Mouse (Mus musculus) small intestine, adult 2 months (tissue): Measurements from ENCODE around the gene Akr1b10. TPM values are rescaled to one million over a fixed set of nuclear protein-coding genes. Genes with fewer than 3 reads are reported as not detected.

Source experiments
- H3K27ac ChIP-seq: fragments of 200-500 bp; 2 replicates; pipeline ENCODE4 v1.5.1; 2012; ENCODE audit warnings: low read depth, low read length, control low read depth, inconsistent platforms; ENCODE audit not compliant: insufficient read depth
- H3K27me3 ChIP-seq: fragments of 200-500 bp; 2 replicates; pipeline ENCODE4 v1.6.1; 2012; ENCODE audit warnings: mild to moderate bottlenecking, moderate library complexity, low read length, inconsistent platforms; ENCODE audit not compliant: control insufficient read depth, insufficient read depth
- H3K36me3 ChIP-seq: fragments of 200-500 bp; 2 replicates; pipeline ENCODE4 v1.6.1; 2012; ENCODE audit warnings: mild to moderate bottlenecking, low read length, control low read depth, inconsistent platforms; ENCODE audit not compliant: control insufficient read depth, insufficient read depth
- H3K4me1 ChIP-seq: fragments of 200-500 bp; 2 replicates; pipeline ENCODE4 v1.6.1; 2012; ENCODE audit warnings: low read length, inconsistent platforms, mixed read lengths; ENCODE audit not compliant: control insufficient read depth, insufficient read depth, insufficient read length
- H3K4me3 ChIP-seq: fragments of 200-500 bp; 2 replicates; pipeline ENCODE4 v1.5.1; 2012; ENCODE audit warnings: low read depth, mild to moderate bottlenecking, control low read depth, inconsistent platforms, low read length, moderate library complexity
- CTCF ChIP-seq: fragments of 200-500 bp; IDR thresholded peaks from 2 replicates; pipeline ENCODE4 v1.5.1; 2012; ENCODE audit warnings: low read depth, mild to moderate bottlenecking, control low read depth, inconsistent platforms, low read length, moderate library complexity, mixed read lengths; ENCODE audit not compliant: insufficient replicate concordance, insufficient read length; ENCODE audit errors: extremely low read depth
- POLR2A ChIP-seq: fragments of 200-500 bp; IDR thresholded peaks from 2 replicates; pipeline ENCODE4 v1.6.1; 2012; ENCODE audit warnings: low read depth, mild to moderate bottlenecking, control low read depth, inconsistent platforms, low read length, moderate library complexity
- WGBS: fragments of 180-500 bp; shearing (Covaris S2); methylation state at CpG from one replicate; pipeline ENCODE4 v1.1.7; 2018; 5-methylcytosine and 5-hydroxymethylcytosine counted together
- polyA plus RNA-seq: library from polyadenylated mRNA; depleted of rRNA; stranded (reverse); fragments of >200 nt; gene quantifications from 2 replicates; pipeline ENCODE4 v1.2.3, GENCODE M21; 2012; rRNA removed

Gene Akr1b10
- polyA plus RNA-seq, result 5.8 and 6.7 TPM in 2 replicates

DNA sequence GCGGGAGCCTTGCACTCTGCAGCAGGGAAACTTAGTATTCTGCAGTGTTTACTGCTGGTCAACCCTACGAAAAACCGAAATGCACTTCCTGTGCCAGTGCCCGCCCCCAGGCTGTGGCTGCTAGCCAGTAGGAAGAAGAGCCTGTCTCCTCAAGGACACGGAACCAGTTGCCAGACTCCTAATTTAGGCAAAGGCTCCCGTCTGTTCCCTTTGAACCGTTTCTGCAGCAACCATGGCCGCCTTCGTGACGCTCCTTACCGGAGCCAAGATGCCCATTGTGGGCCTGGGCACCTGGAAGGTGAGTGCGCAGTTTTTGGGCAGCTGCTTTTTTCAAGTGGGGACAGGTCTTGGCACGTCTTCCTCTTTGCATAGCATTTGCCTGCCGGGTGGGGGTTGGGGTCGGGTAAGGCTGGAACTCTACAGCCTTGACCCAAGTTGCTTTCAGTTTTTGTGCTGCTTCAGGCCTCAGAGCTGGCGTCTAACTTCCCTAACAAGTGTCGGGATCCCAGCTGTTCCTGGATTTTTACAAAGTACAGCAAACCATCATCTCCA is at the start of gene Akr1b10:
Gene Akr1b10, plus strand, starts transcription at position 109 of the 552 bp plus-strand sequence.
- TF ChIP-seq POLR2A, result no peak
- TF ChIP-seq CTCF, result no peak
- H3K27ac ChIP-seq, result peak within 1 kb of the TSS; percentile 92
- H3K27me3 ChIP-seq, result no peaks in the 10 kb centered on the region
- under 1% methylated on average over 17 of the region's 17 CpGs for WGBS
- H3K4me1 ChIP-seq, result no peaks in the 10 kb centered on the region; the same call in none of the 2 replicates
- H3K36me3 ChIP-seq, result peaks cover 3% of the 10 kb centered on the region
- peak within 1 kb of the TSS; percentile 96 for H3K4me3 ChIP-seq

DNA sequence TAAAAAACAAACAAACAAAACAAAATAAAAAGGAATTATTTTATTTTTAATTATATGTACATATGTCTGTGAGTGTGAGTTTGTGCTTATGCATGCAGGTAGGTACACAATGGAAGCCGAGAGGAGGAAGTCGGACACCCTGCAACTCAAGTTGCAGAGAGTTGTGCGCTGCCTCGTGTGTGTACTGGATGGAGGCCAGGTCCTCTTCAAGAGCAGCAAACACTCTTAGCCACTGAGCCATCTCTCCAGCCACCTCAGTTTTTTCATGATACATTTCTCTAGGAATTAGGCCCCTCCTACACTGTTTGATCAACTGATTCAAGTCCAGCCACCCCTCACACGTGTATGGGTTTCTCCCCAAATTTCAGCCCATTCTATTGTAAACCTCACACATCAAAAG is 49.3 kb upstream of the Akr1b10 start:
- Histone ChIP-seq H3K4me1 (no peaks in the 10 kb centered on the region), H3K4me3 (no peak overlapping the region), H3K27ac (no peak overlapping the region), H3K36me3 (no peaks in the 10 kb centered on the region), H3K27me3 (no peaks in the 10 kb centered on the region)
- no peak for TF ChIP-seq POLR2A
- TF ChIP-seq CTCF, result no peak
- WGBS, result 60% methylated on average over 5 of the region's 5 CpGs

- TF ChIP-seq CTCF (no peak), POLR2A (no peak)
- Histone ChIP-seq H3K4me3 (no peak overlapping the region), H3K27ac (no peak overlapping the region), H3K4me1 (no peaks in the 10 kb centered on the region), H3K27me3 (no peaks in the 10 kb centered on the region), H3K36me3 (no peaks in the 10 kb centered on the region)
- 83% methylated on average over 2 of the region's 2 CpGs for WGBS
These were observed 46.2 kb upstream of the Akr1b10 start for GRCm38 (mm10) chr6:34337799-34338198.

DNA sequence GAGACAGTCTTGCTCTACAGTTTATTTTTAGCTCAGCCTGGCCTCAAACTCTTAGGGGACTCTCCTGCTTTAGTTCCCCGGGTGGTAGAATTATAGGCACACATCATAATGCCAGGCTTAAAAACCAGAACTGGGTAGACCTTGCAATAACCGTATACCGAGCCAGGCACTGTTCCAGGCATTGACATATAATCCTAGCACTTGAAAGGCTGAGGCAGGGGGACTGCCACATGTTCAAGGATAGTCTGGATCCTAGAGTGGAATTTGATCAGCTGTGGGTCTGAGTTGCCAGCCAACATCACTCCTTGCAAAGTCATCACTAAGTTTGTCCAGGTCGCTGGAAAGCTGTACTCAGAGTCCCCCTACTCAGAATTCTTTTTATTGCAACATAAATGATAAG is 42.0 kb upstream of the Akr1b10 start:
- no peak for TF ChIP-seq CTCF
- TF ChIP-seq POLR2A, result no peak
- WGBS, result 85% methylated on average over 4 of the region's 4 CpGs
- no peak overlapping the region for H3K27ac ChIP-seq
- H3K4me1 ChIP-seq, result no peaks in the 10 kb centered on the region
- no peaks in the 10 kb centered on the region for H3K36me3 ChIP-seq
- no peak overlapping the region for H3K4me3 ChIP-seq
- no peaks in the 10 kb centered on the region for H3K27me3 ChIP-seq

GRCm38 (mm10) chr6:34342476-34342875 is 41.5 kb upstream of the Akr1b10 start:
- WGBS, result 84% methylated on average over 2 of the region's 2 CpGs

DNA sequence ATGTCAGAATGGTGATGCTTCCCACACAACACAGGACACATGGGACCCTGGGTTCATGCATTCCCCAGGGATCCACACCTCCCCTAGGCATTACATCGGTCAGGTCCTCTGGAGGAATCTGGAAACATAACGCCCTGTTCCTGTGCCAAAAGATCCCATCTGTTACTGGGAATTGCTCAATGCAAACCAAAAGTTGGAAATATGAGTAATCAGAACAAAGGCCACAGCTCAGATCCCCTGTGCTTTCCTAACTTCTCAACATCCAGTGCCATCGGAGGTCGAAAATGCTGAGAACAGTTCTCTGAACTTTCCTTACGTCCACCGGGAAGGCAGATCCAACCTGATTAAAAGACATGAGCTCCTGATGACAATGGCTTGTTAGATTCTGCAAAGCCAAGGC is 40.6 kb upstream of the Akr1b10 start:
- no peak overlapping the region for H3K4me3 ChIP-seq
- WGBS, result 76% methylated on average over 6 of the region's 6 CpGs
- no peaks in the 10 kb centered on the region for H3K27me3 ChIP-seq
- TF ChIP-seq CTCF, result no peak
- no peak for TF ChIP-seq POLR2A
- no peaks in the 10 kb centered on the region for H3K4me1 ChIP-seq
- H3K36me3 ChIP-seq, result no peaks in the 10 kb centered on the region
- no peak overlapping the region for H3K27ac ChIP-seq

More at GRCm38 (mm10) chr6:34342476-34342875, 41.5 kb upstream of the Akr1b10 start:
- Histone ChIP-seq H3K4me3 (no peak overlapping the region), H3K27me3 (no peaks in the 10 kb centered on the region), H3K27ac (no peak overlapping the region), H3K4me1 (no peaks in the 10 kb centered on the region), H3K36me3 (no peaks in the 10 kb centered on the region)
- TF ChIP-seq POLR2A, result no peak
- TF ChIP-seq CTCF, result no peak

GRCm38 (mm10) chr6:34344135-34344850 is 39.7 kb upstream of the Akr1b10 start:
- TF ChIP-seq CTCF, result no peak
- no peak for TF ChIP-seq POLR2A
- 74% methylated on average over 10 of the region's 10 CpGs for WGBS
- H3K36me3 ChIP-seq, result no peaks in the 10 kb centered on the region
- H3K27ac ChIP-seq, result no peak overlapping the region
- no peaks in the 10 kb centered on the region for H3K27me3 ChIP-seq
- H3K4me3 ChIP-seq, result no peak overlapping the region
- H3K4me1 ChIP-seq, result no peaks in the 10 kb centered on the region

DNA sequence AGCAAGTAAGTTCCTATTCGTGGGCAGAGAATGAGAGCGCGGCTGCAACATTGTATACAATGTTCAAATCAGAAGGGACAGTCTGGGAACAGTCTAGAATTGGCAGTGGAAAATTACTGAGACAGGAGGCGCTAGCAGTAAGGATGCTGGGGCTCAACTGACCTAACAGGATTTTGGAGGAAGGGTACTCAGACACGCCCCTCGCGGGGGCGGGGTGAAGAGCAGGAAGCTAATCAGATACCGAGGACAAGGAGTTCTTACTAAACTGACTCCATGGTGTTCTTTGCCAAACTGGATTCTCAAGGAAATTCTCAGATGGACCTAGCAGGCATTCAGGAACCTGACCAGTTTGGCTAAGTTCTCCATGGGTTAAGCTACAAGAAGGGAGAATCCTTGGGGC is 39.1 kb upstream of the Akr1b10 start:
- Histone ChIP-seq H3K4me1 (no peaks in the 10 kb centered on the region), H3K4me3 (no peak overlapping the region), H3K27me3 (no peaks in the 10 kb centered on the region), H3K27ac (no peak overlapping the region), H3K36me3 (no peaks in the 10 kb centered on the region)
- TF ChIP-seq POLR2A, result no peak
- no peak for TF ChIP-seq CTCF
- WGBS, result 37% methylated on average over 9 of the region's 9 CpGs
